Mouse (Mus musculus): ENCODE results near the gene Hbq1b. TPM values are rescaled to one million over a fixed set of nuclear protein-coding genes. Genes with fewer than 3 reads are reported as not detected.
"Not testable (repeated sequence)": the region's sequence is repeated elsewhere in the genome, so short reads cannot be mapped to it uniquely, and the experiment has no call there.

Gene Hbq1b
- polyA plus RNA-seq, 1 experiment from 2014 or later: 8.8 TPM

- 41% methylated on average over 4 of the region's 4 CpGs for WGBS
- Histone ChIP-seq H3K9me3 (no peaks in the 10 kb centered on the region), H3K27me3 (replicated peaks) (no peaks in the 10 kb centered on the region), H3K9ac (no peak overlapping the region), H3K4me2 (no peak overlapping the region), H3K36me3 (no peaks in the 10 kb centered on the region), H3K4me3 (replicated peaks) (no peak overlapping the region), H3K27ac (no peak overlapping the region), H3K4me1 (peaks cover 6% of the 10 kb centered on the region)
- ATAC-seq (ENCODE audit: insufficient read depth, low FRiP score, low read depth): no peak
Measured at GRCm38 (mm10) chr11:32271178-32271577, 15.6 kb upstream of the Hbq1b start.

GRCm38 (mm10) chr11:32276347-32276746, 10.4 kb upstream of the Hbq1b start, which contains the start of gene Hba-x:
TSS of gene Hba-x (plus strand) at chr11:32276400.
- Histone ChIP-seq H3K9ac (no peak within 1 kb of the TSS), H3K27ac (no peak within 1 kb of the TSS), H3K4me3 (replicated peaks) (no peak within 1 kb of the TSS), H3K9me3 (no peaks in the 10 kb centered on the region), H3K4me2 (no peak within 1 kb of the TSS), H3K36me3 (no peaks in the 10 kb centered on the region), H3K27me3 (replicated peaks) (peaks cover 14% of the 10 kb centered on the region; the same call in 1 of the 2 replicates), H3K4me1 (no peaks in the 10 kb centered on the region)
- no peak for ATAC-seq (ENCODE audit: insufficient read depth, low FRiP score, low read depth)
- 64% methylated on average over 3 of the region's 3 CpGs for WGBS

DNA sequence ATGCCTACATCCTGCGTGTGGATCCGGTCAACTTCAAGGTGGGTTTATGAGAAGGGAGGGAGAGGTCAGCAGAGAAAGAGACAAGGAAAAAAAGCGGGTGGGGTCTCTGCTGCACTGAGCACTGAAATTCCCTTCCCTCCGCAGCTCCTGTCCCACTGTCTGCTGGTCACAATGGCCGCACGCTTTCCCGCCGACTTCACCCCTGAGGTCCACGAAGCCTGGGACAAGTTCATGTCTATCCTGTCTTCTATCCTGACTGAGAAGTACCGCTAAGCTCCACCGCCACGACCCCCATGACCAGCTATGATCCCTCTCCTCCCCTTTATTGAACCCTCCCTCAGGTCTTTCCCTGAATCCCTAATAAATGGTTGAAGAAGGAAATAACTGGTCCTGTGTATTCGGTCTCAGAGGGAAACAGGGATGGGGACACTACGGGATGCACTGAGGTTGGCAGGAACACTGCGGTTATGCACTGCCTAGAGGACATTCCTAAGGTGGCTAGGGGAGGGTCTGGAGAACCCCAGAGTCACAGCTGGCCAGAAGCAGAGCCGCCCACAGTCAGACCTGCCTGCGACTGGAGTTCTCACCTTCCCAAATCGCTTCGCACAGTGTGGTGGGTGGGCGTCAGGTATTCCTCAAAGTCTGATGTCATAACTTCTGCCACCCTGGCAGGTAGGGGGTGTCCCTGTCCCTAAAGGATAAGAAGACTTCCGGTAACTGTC, 8.9 kb upstream of the Hbq1b start:
- Histone ChIP-seq H3K27ac (no peak overlapping the region), H3K4me1 (no peaks in the 10 kb centered on the region), H3K4me2 (no peak overlapping the region), H3K36me3 (no peaks in the 10 kb centered on the region), H3K4me3 (replicated peaks) (no peak overlapping the region), H3K9me3 (no peaks in the 10 kb centered on the region), H3K9ac (no peak overlapping the region), H3K27me3 (replicated peaks) (peaks cover 14% of the 10 kb centered on the region; the same call in 1 of the 2 replicates)
- 70% methylated on average over 21 of the region's 21 CpGs for WGBS
- ATAC-seq (ENCODE audit: insufficient read depth, low FRiP score, low read depth): no peak

DNA sequence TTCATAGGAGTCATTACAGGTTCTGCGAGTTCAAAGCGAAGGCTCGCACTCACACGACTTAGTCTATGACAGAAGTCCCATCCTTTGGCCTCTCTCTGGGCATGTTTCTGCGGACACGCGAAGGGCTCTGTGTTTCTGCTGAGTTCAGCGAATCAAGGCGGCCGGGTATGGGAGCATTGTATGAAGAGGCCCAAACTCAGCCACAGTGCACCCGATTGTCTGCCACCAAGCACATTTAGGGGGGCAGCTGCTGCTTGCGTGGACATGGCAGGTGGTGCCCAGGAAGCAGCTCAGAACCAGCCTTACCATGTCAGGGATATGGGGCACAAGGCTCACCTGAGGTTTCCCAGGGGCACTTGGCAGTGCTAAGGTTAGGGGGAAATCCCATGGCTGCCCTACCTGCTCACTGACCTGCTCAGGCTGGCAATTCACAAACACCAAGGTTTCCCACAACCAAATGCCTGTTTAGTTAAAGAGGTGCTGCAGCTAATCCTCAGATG, 8.3 kb upstream of the Hbq1b start:
- Histone ChIP-seq H3K27me3 (replicated peaks) (peaks cover 14% of the 10 kb centered on the region; the same call in 1 of the 2 replicates), H3K36me3 (no peaks in the 10 kb centered on the region), H3K9ac (no peak overlapping the region), H3K9me3 (no peaks in the 10 kb centered on the region), H3K27ac (no peak overlapping the region), H3K4me3 (replicated peaks) (no peak overlapping the region), H3K4me2 (no peak overlapping the region), H3K4me1 (no peaks in the 10 kb centered on the region)
- WGBS: 77% methylated on average over 12 of the region's 12 CpGs
- no peak for ATAC-seq (ENCODE audit: insufficient read depth, low FRiP score, low read depth)

DNA sequence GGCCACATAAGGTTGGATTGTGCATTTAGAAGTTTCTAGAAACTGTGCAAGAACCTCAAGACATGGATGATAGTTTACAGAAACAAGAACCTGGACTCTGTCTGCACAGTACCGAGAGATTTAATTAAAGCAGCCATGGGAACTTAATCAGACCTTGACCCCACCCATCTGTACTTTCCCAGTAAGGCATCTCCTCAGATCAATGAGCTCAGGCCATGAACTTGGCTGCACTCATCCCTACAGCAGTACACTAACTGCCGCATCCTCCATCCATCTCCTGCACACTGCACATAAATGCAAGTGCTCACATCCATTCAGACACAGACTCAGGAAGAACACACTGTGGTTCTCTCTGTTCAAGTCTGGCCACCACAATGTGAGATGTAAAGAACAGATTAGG, 6.1 kb upstream of the Hbq1b start:
- H3K9me3 ChIP-seq: no peaks in the 10 kb centered on the region
- peaks cover 14% of the 10 kb centered on the region; the same call in 1 of the 2 replicates for H3K27me3 ChIP-seq (replicated peaks)
- WGBS: 45% methylated on average over 2 of the region's 2 CpGs
- ATAC-seq (ENCODE audit: insufficient read depth, low FRiP score, low read depth): no peak
- H3K4me2 ChIP-seq: no peak overlapping the region
- H3K9ac ChIP-seq: no peak overlapping the region
- no peak overlapping the region for H3K4me3 ChIP-seq (replicated peaks)
- H3K36me3 ChIP-seq: no peaks in the 10 kb centered on the region
- H3K4me1 ChIP-seq: no peaks in the 10 kb centered on the region
- no peak overlapping the region for H3K27ac ChIP-seq

GRCm38 (mm10) chr11:32281416-32282144, 5.2 kb upstream of the Hbq1b start:
- H3K9me3 ChIP-seq: no peaks in the 10 kb centered on the region
- no peak for ATAC-seq (ENCODE audit: insufficient read depth, low FRiP score, low read depth)
- WGBS: 69% methylated on average over 1 of the region's 1 CpGs
- H3K27me3 ChIP-seq (replicated peaks): peaks cover 14% of the 10 kb centered on the region; the same call in 1 of the 2 replicates
- H3K36me3 ChIP-seq: no peaks in the 10 kb centered on the region
- no peak overlapping the region for H3K9ac ChIP-seq
- no peak overlapping the region for H3K27ac ChIP-seq
- H3K4me3 ChIP-seq (replicated peaks): no peak overlapping the region
- no peak overlapping the region for H3K4me2 ChIP-seq
- H3K4me1 ChIP-seq: no peaks in the 10 kb centered on the region

DNA sequence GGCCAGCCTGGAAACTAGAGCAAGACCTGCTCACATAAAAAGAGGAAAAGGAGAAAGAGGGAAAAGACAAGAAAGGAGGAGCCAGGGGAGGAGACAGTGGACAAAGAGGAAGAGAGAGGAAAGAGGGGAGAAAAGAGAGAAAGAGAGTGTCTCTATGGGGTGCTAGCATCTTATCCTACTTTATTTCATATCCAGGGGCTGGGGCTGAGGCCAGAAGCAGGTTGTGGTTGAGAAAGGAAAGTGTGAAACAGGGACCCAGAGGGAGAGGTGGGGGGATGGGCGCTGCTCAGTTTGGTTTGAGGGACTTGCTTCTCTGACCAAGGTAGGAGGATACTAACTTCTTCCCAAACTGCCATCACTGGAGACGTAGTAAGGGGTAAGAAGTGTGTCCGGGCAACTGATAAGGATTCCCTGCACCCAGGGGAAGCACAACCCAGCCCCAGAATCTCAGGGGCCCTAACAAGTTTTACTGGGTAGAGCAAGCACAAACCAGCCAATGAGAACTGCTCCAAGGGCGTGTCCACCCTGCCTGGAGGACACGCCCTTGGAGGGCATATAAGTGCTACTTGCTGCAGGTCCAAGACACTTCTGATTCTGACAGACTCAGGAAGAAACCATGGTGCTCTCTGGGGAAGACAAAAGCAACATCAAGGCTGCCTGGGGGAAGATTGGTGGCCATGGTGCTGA, 3.5 kb upstream of the Hbq1b start, which contains the start of gene Hba-a1:
Gene Hba-a1, plus strand, starts transcription at position 421 of the 687 bp plus-strand sequence.
- H3K27me3 ChIP-seq (replicated peaks); H3K4me1 ChIP-seq; H3K9me3 ChIP-seq; H3K36me3 ChIP-seq; H3K9ac ChIP-seq; H3K4me2 ChIP-seq; H3K4me3 ChIP-seq (replicated peaks); H3K27ac ChIP-seq: not testable (repeated sequence)
- ATAC-seq (ENCODE audit: insufficient read depth, low FRiP score, low read depth): peak; percentile 73
- WGBS: 36% methylated on average over 1 of the region's 5 CpGs

DNA sequence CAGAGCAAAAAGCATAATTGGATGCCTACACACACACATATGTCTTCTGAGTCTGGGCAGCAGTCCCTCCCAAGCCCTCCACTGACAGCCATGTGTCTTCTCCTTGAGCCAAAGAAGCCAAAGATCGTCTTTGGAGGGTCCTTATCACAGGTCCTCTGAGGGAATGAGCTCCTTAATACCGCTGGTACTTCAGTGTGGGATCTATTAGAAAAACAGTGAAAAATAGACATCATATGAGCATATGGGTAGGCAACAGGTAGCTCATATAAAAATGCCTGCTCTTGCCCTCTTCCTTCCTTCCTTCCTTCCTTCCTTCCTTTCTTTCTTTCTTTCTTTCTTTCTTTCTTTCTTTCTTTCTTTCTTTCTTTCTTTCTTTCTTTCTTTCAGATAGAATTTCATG, 2.2 kb upstream of the Hbq1b start:
- not testable (repeated sequence) for H3K27ac ChIP-seq
- WGBS: 58% methylated on average over 2 of the region's 2 CpGs
- peak; percentile 16; the same call in 1 of the 2 replicates for ATAC-seq (ENCODE audit: insufficient read depth, low FRiP score, low read depth)

GRCm38 (mm10) chr11:32285031-32285775, 1.6 kb upstream of the Hbq1b start:
- WGBS: 73% methylated on average over 7 of the region's 7 CpGs

More for the DNA sequence above, 2.2 kb upstream of the Hbq1b start:
- H3K36me3 ChIP-seq; H3K27me3 ChIP-seq (replicated peaks); H3K4me2 ChIP-seq; H3K9ac ChIP-seq; H3K4me3 ChIP-seq (replicated peaks); H3K9me3 ChIP-seq; H3K4me1 ChIP-seq: not testable (repeated sequence)

DNA sequence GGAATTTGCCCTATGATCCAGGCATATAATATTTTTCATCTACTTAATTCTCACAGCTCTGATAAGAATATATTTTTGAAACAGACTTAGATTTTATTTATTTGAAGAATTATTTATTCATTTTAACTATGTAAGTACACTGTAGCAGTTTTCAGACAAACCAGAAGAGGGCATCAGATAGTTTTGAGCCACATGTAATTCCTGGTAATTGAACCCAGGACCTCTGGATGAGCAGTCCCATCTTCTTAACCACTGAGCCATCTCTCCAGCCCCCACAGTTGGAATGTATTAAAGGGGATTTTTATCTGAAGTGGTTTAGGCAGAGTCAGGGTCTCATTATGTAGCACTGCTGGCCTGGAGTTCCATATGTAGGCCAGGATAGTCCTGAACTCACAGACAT, 878 bp upstream of the Hbq1b start:
- not testable (repeated sequence) for H3K27ac ChIP-seq; H3K9ac ChIP-seq; H3K9me3 ChIP-seq; H3K4me2 ChIP-seq; ATAC-seq (ENCODE audit: insufficient read depth, low FRiP score, low read depth); H3K4me3 ChIP-seq (replicated peaks); H3K4me1 ChIP-seq; H3K36me3 ChIP-seq; H3K27me3 ChIP-seq (replicated peaks)

More at GRCm38 (mm10) chr11:32285031-32285775, 1.6 kb upstream of the Hbq1b start:
- H3K27me3 ChIP-seq (replicated peaks): no peaks in the 10 kb centered on the region
- no peak overlapping the region for H3K4me2 ChIP-seq
- ATAC-seq (ENCODE audit: insufficient read depth, low FRiP score, low read depth): peak; percentile 79
- H3K4me1 ChIP-seq: no peaks in the 10 kb centered on the region
- no peak overlapping the region for H3K4me3 ChIP-seq (replicated peaks)
- H3K27ac ChIP-seq: no peak overlapping the region
- no peaks in the 10 kb centered on the region for H3K36me3 ChIP-seq
- no peaks in the 10 kb centered on the region for H3K9me3 ChIP-seq
- H3K9ac ChIP-seq: no peak overlapping the region

DNA sequence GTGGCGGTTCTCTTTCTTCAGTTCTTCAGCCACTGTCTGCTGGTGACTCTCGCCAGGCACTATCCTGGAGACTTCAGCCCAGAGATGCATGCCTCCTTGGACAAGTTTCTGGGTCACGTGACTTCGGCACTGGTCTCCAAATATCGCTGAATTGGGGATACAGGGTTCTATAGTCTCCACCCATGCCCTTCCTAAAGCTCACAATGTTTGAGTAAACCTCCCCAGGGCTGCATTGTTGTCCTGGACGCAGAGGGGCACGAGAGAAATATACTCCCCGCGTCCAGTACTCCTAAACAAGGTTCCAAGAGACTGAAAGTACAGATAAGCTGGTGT, 694 bp downstream of the Hbq1b start:
- Histone ChIP-seq H3K4me1 (no peaks in the 10 kb centered on the region), H3K4me2 (no peak overlapping the region), H3K27ac (no peak overlapping the region), H3K27me3 (replicated peaks) (no peaks in the 10 kb centered on the region), H3K36me3 (no peaks in the 10 kb centered on the region), H3K9me3 (no peaks in the 10 kb centered on the region), H3K9ac (no peak overlapping the region), H3K4me3 (replicated peaks) (no peak overlapping the region)
- no peak for ATAC-seq (ENCODE audit: insufficient read depth, low FRiP score, low read depth)
- 61% methylated on average over 9 of the region's 9 CpGs for WGBS

Measured in stomach, embryonic 15.5 days (tissue).